Mouse (Mus musculus): ENCODE data around the gene Pank1.

The Pank1 gene

DNA sequence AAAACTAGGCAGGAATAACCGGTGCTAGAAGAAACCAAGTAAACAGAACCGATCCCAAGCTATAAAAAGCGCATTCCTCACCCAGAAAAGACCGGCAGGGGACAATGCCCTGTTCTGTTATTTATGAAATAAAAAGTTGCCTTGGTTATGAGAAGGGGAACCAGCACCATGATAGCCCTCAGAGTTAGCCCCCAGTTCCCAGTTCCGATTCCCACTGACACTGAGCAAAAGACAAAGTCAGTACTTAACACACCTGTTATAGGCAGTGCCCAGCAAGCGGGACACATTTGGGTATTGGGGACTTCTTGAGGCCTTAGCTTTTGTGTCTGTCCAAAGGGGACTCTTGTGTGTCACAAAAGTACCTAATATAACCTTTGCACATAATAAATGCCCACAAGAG, 369 bp upstream of the Pank1 start:
- DNase-seq (ENCODE audit: low spot score in 2 of 2), result no peak

DNA sequence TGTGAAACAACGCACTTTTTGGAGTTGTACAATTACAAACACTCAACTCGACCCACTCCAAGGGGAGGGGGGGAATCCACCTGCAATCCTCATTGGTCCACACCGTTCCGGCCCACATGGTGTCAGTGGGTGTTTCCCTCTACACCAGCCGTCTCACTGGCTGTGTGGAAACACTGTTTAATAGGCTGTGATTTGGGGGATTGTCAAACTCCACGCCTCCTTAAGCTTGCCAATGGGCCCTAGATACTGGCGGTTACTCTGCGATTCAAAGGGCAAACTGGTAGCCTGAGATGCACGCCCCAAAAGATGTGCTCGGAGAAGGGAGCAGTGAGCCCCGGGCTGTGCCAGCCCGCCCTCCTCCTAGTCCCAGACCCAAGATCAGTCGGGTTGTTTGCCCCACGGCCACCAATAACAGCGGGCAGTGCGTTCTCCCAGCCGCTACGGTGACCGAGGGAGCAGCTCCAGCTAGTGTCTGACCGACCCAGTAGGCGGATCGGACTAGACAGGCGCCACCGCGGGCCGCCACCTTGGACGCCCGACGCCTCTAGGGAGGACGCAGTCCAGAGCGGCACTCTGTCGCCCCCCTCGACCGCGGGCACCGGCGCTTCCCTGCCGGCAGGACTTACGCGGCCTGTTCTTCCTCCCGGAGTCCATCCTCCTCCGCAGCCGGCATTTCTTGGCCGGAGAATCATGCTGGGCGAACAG, 1.2 kb downstream of the Pank1 start:
- peak; percentile 93 to 96 for DNase-seq (ENCODE audit: low spot score in 2 of 2)

DNA sequence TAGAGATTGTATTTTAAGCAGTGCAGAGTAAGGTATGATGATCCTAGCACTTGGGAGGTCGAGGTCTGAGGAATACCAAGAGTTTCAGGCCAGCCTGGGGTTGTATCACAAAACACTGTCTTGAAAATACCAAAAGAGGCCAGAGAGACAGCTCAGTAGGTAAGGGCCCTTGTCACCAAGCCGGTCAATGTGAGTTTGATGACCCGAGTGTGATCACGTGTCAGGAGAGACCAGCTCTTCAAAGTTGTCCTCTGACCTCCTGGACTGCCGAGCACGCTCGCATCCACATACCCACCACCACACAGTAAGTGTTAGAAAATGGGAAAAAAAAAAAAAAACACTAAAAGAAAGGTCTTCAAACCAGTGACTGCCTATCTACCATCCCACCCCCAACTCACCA, 2.6 kb downstream of the Pank1 start:
- DNase-seq (ENCODE audit: low spot score in 2 of 2), result no peak

DNA sequence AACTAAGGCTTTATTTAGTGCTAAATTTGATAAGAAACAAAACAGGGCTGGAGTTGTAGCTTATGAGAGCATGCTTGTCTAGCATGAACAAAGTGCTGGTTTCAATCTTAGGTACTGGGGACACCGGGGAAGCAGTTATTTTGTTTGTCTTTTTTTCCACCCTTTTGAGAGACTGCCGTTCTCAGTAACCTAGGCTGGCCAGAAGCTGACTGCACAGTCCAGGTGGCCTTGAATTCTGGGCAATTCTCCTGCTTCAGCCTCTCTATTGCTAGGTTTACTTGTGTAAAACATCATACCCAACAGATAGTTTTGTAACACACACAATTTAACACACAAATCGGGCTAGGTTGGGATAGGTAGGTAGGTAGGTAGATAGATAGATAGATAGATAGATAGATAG, 9.9 kb downstream of the Pank1 start:
- DNase-seq (ENCODE audit: low spot score in 2 of 2), result no peak

DNA sequence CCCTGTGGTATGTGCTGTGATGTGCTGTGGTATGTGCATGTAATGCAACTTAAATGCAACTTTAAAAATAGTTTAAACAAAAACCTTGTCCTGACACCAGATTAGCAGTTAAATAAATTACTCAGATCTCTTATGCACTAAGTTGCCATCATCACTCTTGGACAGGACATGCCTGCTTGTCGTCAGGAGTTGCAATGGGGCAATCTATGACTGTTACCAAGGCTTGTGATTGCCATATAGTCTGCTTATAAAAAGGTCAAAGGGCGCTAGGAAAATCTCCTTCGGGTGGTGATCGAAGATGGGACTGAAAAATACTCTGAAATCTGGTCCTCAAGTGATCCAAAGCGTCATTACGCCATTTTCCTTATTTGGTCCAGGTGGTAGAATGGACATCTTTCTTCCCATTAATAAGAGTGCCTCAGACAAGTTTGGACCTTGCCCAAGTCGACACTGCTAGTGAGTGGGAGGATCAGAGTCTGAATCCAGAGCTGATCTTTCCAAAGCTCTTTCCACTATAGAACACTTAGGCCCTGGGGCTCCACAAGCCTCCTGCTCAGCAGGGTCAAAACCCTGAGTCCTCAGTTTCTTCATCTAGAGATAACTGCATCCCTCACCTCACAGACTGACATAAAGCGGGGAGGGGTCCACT, 11.0 kb downstream of the Pank1 start:
- no peak for DNase-seq (ENCODE audit: low spot score in 2 of 2)

DNA sequence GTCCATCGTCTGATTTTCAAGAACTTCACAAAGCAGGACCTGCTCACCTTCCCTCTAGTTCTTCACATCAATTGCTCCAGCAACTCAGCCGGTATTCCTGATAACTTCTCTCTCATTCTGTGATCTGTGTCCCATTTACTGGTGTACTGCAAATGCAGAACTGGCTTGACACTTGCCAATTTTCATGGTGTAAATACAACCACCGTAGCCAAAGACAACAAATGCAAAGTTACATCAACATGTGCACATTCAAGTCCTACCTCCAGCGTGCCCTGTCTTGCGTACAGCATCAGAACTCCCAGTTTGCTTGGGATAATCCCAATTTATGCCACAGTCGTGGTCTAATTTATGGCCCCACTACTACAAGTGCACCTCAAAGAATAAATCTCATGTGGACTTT, 15.5 kb downstream of the Pank1 start:
- no peak for DNase-seq (ENCODE audit: low spot score in 2 of 2)

DNA sequence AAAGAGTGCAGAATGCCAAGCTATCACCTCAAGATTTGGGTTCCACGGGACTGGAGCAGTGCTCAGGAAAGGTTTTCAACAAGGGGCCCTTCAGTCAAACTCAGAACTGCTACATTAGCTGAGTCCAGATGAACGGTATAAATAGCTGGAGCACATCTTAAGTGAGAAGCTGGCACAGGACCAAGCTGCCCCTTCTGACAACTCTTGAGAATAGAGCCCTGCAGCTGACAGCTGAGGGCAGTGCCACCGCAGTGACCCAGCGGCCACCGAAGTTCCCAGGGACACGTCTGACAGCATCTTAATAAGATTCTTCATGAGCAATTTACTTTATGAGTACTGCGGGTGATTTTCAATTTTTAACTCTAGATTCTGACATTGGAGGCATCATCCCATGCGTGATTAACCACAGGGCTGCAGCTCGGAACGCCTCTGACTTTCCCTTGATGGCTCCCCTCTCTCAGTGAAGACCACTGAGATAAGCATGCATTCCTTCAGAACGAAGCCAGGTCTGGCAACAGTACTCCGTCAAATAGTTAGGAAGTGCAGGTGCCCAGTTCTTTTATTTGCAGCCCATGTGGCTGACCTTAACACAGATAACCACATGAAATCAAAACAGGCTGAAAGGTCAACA, 23.1 kb downstream of the Pank1 start:
- peak; percentile 46 to 63 for DNase-seq (ENCODE audit: low spot score in 2 of 2)

DNA sequence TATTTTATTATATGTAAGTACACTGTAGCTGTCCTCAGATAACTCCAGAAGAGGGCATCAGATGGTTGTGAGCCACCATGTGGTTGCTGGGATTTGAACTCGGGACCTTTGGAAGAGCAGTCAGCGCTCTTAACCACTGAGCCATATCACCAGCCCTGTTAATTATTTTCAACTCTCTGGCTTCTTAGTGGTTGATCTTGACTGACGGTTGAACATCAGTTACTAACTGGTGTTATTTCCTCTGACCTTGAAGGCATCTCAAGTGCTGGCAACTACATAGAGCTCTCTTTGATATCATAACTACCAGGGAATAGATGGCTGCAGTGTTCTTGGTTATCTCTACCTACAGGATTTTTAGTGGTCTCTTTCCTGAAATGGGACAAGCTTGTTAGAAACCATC, 28.1 kb downstream of the Pank1 start:
- DNase-seq (ENCODE audit: low spot score in 2 of 2), result no peak

DNA sequence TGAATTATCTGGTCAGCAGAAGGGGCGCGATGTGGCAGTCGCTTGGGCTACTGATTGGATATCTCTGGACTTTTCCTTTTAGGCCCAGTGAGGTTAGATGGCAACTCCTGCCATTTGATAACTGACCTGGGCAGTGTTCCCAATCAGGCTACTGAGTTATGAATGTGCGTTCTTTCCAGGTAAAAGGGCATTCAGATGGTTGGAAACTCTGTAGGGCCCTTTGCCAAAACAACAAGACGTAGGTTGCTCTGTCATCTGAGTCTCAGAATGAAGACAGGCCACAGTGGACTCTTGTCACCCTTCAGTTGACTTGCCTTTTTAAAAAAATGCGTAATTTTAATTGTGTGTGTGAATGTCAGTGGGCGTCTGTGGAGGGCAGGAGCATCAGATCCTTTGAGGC, 29.8 kb downstream of the Pank1 start:
- DNase-seq (ENCODE audit: low spot score in 2 of 2), result no peak

DNA sequence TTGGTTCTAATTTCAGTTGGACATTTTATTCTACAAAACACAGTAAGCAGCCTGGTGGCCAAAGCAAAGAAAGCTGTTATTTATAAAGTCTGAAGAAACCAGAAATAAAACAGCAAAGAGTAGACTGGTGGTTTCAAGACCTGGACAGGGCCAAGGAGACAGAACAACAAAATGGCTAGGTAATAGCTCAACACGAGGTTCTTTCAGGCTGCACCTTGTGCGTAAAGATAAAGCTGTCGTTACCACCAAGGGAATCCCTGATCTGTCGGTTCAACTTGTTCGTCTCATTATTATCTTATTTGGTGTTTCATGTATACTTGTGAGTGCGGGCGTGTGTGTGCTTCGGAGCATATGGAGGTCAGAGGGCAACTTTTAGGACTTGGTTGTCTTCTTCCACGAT, 31.1 kb downstream of the Pank1 start:
- no peak for DNase-seq (ENCODE audit: low spot score in 2 of 2)

DNA sequence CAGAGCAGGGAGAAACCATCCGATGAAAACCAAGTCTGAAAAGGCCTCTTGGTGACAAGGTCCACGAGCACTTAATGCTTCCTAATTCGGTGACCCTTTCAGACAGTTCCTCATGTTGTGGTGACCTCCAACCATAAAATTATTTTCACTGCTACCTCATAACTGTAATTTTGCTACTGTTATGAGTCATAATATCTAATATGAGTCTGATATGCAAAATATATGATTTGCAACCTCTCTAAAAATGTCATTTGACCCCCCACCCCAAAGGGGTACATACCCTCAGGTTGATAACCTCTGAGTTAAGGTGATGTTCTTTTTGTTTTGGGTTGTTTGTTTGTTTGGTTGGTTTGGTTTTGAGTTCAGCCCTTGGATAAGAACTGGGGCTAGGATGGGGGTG, 32.2 kb downstream of the Pank1 start:
- no peak for DNase-seq (ENCODE audit: low spot score in 2 of 2)

DNA sequence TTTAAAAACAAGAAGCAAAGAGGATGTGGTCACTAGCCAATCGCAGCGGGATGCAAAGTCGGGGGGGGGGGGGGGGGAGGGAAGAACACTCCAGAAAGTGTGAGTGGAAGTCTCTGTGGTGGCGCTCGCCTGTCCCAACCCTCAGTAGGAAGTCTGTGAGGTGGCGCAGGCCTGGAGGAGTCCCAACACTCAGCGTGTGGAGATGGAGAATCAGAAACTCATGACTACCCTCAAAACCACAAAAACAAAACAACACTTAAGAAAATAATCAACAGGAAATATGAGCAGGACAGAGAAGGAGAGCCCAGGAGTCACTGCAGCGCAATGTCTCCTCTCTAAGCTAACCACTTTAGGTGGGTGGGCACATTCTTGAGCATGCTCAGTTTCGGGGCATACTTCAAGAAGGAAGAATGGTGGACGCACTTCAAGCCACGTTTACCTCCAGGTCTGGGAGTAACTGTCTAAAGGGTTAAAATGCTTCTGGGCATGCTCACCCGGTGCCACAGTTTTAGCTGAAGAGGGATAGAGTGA, 32.7 kb downstream of the Pank1 start:
- DNase-seq (ENCODE audit: low spot score in 2 of 2), result no peak

DNA sequence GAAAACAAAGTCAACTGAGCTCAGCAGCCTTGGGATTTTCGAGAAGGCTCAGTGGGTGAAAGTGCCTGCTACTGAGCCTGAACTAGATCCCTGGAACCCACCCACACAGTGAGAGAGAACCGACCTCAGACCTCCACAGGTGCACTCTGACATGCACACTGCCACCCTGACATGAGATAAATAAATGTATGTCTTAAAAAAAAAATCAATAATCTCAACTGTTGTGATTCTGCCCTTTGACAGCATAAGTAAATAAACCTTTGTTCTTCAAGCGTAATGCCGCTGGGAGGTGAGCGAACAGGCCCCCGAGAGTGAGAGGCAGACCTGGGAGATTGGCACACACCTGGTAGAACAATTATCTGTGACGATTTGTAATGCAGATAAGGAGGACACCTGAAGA, 33.2 kb downstream of the Pank1 start:
- no peak for DNase-seq (ENCODE audit: low spot score in 2 of 2)

DNA sequence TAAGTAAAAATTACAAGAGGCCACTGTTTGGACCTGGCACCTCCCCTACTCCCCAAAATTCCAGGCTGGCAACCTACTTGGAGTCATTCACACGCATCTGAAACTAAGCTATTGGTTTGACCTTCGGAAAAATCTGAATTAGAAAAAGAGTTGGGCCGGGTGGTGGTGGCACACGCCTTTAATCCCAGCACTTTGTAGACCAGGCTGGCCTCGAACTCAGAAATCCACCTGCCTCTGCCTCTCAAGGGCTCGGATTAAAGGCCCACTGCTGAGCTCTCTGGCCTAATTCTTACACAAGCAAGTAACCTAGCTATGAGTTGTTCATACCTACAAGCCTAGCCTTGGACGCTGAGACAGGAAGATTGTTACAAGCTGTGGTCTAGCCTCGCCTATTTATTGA, 33.9 kb downstream of the Pank1 start:
- DNase-seq (ENCODE audit: low spot score in 2 of 2), result no peak

DNA sequence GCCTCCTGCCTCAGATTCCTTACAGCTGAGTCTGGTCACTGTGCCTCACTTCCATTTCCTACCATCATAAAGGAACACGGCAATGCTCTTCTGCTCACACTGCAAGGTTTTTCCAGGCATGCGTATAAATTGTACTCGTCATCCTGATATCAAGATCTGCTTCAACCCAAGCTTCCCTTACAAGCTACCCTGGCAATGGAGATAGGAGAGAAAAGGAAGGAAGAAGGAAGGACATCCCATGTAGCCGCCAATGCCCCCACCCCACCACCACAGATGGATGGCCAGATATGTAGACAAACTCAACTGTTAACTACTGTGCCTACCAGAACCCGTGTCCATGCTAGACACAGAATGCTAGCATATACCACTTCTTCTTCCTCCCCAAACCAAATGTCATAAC, 34.5 kb downstream of the Pank1 start:
- no peak for DNase-seq (ENCODE audit: low spot score in 2 of 2)

DNA sequence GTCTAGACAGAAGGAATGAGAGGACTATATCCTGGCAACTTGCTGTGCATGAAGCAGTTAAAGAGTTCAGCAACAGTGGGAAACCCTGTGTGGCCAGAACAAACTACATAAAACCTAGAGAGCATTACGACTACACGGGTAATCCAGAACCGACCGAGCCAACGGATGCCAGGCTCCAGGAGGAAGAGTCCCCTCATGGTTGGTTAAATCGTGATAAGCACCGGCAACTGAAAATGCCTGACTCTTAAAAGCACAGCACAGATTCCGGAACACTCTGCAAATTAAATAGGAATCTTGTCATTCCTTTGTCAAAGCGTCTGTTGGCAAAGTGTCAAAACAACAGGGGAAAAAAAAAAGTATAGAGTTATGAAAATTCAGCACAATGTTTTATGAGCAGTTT, 35.2 kb downstream of the Pank1 start:
- no peak for DNase-seq (ENCODE audit: low spot score in 2 of 2)

DNA sequence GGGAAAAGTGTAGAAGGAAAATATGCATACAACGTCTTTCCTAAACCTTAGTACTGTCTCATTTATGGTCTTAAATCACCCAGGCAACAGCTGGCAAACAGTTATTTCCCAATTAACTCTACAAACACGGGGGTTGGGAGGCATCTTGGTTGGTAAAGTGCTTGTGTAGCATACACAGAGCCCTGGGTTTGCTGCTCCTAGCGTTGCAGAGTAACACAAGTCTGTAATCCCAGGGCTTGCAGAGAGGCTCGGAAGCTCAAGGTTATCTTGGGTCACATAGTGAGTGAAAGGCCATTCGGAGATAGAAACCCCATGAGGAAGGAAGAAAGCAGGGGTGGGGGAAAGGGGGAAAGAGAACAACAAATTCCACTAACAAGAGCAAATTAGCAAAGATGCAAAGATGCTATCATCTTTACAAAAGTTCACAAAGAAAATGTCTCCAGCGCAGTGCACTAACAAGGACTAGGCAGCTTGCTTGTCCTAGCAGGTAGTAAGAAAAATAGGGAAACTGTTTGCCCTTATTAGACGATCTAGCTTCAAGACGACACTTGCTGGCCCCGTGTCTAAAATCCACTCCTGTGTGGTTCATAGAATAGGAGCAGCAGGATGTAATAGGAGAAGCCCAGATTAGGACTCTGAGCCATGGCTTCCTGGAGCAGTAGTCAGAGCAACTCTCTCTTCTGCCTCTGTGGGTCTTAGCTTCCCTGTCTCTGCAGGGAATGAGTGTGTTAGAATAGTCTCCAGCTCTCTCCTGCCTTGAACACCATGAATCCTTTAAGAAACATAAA, 37.3 kb downstream of the Pank1 start:
- no peak for DNase-seq (ENCODE audit: low spot score in 2 of 2)

DNA sequence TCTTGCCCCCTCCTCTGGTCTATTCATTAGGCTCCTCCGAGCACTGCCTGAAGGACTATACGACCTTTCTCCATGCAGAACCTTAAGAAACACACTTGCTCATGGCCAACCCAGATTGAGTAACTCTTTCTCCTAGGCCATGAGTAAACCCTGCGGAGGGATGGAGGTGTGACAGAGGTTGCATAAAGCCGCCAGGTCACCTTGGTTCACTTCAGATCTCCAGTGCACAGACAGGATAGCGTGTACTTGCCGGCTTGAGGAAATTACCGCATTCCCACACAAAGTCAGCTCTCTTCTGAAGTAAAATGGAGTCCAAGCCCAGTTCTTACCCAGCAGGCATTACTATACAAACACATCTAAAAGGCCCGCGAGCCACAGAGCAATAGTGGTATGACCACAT, 40.6 kb downstream of the Pank1 start:
- no peak for DNase-seq (ENCODE audit: low spot score in 2 of 2)

DNA sequence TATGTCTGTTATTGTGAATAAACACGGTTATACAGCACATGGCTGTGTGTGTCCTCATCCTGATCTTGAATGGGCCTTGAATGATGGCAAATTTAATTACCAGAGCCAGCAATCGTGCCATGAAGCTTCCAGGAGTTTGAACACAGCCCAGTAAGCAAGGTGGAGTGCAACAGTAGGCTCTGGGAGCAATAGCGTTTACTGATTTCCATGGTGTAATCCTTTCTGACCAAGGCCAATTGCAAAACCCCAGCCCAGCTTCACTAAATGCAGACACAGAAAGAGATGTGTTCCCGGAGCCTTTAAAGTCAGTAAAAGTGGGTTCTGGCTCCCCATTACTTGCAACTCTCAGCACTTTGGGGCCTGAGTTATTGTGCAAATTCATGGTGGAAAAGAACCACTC, 47.6 kb downstream of the Pank1 start:
- no peak for DNase-seq (ENCODE audit: low spot score in 2 of 2)

DNA sequence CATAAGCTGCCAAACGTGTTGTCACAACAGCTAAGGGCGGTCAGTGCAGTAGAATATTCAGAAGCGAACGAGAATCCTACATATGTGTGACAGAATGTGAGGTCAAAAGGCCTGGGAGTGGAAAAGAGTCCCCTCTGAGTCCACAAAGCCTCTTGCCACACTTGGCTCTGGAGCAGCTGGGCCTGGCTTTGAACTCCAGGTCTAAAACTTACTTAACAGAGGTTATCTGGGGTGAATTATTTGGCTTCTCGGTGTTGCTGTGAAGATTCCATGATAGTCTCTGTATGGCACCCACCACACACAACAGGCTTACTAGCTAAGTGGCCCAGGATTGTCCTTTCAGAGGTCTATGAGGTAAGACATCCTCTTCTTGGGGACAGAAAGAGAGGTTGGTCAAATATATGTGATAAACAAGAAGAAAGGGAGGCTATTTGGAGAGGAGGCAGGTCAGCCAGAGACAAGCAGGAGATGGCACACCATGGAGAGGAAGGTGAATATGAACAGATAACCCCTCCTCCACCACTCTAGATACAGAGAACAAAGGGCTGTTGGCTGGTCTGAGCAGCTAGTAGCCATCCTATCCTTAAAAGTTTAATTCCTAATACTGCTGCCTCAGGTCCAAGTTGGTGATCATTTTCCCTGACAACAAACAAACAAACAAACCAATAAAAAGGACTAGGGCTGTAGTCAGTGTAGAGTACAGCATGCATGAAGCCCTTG, 51.2 kb downstream of the Pank1 start:
- DNase-seq (ENCODE audit: low spot score in 2 of 2), result no peak

DNA sequence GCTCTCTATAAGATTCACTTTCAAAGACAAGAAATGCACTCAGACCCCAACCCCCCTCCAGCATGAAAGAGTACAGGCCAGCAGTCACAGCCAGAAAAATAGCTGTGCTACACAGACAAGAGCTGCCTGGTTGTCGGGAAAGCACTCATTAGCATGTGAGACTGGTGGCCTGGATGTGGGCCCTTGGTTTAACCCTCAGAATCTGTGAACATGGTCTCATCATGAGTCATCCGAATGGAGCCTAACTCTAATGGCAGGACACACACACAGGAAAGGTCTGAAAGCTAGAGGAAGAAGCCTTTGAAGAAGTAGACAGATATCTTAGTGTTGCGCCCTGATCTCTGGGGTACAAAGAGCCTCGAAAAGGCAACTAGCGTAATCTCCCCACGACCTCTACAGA, 51.8 kb downstream of the Pank1 start:
- no peak for DNase-seq (ENCODE audit: low spot score in 2 of 2)
